Mouse (Mus musculus) adrenal gland, postnatal 14 days (tissue): ENCODE data around the gene Fkbp4. TPM values are rescaled to one million over a fixed set of nuclear protein-coding genes. Genes with fewer than 3 reads are reported as not detected.
A peak's percentile ranks its signal among the peaks of the same experiment; 100 is the strongest.

Experiments
- DNase-seq: peaks from one replicate; pipeline ENCODE4 v3.0.0; 2021; ENCODE audit warnings: mixed read lengths
- total RNA-seq: library from RNA; stranded (reverse); gene quantifications from 2 replicates; pipeline ENCODE4 v1.2.3, GENCODE M21; 2021

The Fkbp4 gene
- total RNA-seq, 1 experiment from 2014 or later, result 230 TPM

- no peak for DNase-seq
Measured at GRCm38 (mm10) chr6:128437288-128437687, 1.2 kb downstream of the Fkbp4 start.

GRCm38 (mm10) chr6:128436356-128437005, 2.0 kb downstream of the Fkbp4 start:
- DNase-seq, result no peak

GRCm38 (mm10) chr6:128435474-128435873, 3.0 kb downstream of the Fkbp4 start:
- DNase-seq, result peak; percentile 90

DNA sequence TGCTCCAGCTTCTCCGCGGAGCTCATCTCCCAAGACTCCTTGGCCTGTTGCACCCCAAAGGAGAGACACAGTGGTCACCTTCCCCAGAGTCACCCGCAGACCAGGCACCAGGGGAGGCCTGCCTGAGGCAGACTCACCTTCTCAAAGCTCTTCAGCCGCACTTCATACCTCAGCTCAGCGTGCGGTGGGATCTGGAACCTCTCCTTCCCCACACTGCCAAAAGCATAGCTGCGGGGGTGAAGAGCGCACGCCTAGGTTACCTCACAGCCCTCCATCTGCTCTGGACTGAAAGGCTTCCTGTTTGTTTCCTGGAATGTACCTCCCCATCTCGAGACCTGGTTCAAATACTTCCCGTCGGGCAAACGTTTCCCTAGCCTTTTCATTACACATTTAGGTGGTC, 4.9 kb downstream of the Fkbp4 start:
- DNase-seq, result no peak

DNA sequence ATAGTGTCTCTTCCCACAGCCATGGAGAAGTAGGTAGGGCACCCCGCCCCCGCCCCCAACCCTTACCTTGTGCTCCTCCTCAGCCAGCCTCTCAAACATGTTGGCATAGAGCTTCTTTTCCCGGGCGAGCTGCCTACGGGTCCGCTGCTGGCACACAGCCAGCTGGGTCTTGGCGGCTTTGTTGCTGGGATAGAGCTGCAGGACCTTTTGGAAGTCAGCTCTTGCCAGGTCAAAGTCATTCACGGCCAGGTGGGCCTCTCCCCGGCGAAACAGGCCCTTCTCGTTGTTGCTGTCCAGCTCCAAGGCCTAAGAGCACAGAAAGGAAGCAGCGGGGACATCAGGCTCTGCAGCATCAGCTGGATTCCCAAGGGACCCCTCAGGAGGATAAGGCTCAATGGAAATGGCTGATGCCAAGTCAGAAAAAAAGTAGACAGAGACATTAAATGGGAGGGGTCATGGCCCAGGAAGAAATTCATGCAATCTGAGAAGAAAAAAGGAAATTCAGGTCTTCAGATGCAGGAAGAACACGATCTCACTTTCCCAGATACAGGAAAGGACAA, 6.0 kb downstream of the Fkbp4 start:
- peak; percentile 13 for DNase-seq

GRCm38 (mm10) chr6:128429826-128430225, 8.7 kb downstream of the Fkbp4 start:
- no peak for DNase-seq

GRCm38 (mm10) chr6:128429300-128429699, 9.2 kb downstream of the Fkbp4 start:
- no peak for DNase-seq

DNA sequence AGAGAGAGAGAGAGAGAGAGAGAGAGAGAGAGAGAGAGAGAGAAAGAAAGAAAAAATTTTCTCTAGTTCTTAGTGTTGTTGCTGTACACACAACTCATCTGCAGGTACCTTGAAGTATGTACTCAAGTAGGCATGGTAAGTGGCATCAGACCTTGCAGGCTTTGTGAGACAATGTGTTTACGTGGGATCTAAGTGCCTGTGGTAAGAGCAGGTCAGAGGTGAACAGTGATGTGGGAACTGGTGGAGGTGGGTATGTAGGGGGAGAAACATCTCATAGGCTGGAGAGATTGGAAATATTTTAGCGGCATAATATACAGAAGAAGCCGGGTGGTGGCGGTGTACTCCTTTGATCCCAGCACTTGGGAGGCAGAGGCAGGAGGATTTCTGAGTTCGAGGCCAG, 10.9 kb downstream of the Fkbp4 start:
- no peak for DNase-seq

DNA sequence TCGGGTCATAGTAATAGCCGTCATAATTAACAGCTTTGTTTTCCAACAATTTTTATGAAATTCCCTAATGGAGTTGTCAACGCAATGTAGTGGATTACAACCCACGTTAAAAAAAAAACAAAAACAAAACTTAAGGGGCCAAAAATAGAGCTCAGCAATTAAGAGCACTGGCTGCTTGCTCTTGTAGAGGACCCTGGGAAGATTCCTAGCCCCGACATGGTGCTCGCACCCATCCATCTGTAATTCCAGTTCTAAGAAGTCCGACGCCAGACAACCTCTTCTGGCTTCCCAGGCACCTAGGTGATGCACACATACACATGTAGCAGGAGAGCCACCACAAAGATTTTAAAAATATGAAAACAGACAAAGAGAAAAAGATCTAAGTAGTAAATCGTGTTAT, 13.4 kb downstream of the Fkbp4 start:
- no peak for DNase-seq

DNA sequence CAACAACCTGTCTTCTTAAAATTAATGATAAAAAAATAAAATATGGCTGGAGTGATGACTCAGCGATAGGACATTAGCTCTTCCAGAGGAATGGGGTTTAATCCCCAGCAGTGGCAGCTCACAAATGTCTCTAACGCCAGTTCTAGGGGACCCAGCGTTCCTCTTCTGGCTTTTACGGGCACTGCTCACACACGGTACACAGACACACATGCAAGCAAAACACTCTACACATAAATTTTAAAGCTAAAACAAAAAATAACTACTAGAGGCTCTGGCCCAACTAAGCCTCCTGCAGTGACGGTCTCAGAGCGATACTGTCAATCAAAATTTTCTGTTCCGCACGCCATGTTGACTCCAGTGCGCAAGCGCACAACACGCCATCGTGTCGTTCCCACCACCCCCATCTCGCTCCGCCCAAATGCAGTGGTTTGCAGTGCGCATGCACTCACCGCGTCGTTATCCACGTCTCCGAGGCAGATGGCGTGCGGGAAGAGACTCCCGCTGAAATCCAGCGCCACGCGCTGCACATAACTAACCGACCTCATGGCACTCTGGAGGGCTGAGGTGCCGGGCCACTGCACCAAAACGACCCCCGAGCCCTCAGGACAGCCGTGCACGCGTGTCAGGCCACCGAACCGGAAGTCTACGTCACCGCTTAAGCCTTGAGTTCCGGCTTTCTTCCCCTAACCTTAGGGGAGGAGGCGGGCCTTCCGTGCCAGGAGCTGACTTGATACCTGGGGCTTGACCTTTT, 14.0 kb downstream of the Fkbp4 start, which contains the start of gene Itfg2:
Gene Itfg2, minus strand, starts transcription at position 663 of the 751 bp plus-strand sequence.
- peak; percentile 97 for DNase-seq

DNA sequence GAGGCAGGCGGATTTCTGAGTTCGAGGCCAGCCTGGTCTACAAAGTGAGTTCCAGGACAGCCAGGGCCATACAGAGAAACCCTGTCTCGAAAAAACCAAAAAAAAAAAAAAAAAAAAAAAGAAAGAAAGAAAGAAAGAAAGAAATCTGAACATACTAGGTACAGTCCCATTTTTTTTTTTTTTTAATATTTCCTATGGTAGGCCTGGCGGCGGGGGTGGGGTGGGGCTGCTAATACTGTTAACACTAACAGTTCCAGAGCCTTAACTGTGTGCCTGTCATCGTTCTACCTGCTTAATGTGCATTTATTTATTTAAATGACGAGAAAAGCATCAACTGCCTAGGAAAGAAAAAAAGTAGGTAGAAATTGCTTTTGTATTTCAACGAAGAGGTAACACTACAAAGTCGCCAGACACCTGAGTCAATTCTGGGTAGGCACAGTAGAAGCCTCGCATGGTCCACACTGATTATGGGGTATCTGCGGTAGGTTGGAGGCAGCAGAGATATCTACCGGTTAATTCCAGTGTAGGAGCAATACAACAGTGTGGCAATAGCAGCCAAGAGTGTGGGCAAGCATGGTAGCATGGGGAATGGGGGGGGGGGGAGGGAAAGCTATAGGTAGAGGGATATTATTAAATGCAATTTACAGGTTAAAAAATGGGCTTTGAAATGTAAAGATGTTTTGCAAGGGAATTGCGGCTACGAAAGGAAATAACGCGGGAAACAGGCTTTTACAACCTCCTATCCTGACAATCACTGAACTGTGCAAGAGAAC, 14.8 kb downstream of the Fkbp4 start:
- DNase-seq, result no peak

DNA sequence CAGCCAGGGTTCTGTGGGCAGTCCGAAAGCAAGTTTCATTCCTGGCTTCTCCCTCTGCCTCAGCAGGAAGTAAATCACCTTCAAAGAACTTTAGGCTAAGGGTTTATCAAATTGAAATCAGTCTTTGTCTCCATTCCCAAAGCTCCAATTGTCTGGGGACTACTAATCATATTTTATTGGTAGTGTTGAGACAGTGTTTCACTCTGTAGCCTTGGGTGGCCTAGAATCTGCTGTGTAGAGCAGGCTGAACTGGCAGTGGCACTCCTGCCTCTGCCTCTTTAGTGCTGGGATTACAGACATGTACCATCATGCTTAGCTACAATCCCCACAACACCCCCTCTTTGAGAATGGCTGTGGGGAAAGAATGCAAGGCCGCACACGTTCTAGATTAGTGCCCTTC, 17.0 kb downstream of the Fkbp4 start:
- peak; percentile 18 for DNase-seq

- DNase-seq, result peak; percentile 34
Measured at GRCm38 (mm10) chr6:128421036-128421435, 17.4 kb downstream of the Fkbp4 start.

DNA sequence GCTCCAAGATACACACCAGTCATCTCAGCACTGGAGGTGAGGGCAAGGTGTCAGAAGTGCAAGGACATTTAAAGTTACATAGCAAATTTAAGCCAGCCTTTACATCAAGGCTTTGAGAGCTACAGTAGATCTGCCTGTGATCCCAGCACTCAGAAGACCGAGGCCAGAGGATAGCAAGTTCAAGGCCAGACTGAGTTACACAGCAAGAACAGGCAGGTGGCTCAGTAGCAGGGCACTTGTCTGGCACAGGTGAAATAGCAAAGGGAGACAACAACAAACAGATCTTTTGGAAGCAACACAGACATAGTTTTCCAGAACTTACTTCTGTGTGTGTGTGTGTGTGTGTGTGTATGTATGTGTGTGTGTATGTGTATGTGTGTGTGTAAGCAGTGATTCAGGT, 20.4 kb downstream of the Fkbp4 start:
- DNase-seq, result no peak

DNA sequence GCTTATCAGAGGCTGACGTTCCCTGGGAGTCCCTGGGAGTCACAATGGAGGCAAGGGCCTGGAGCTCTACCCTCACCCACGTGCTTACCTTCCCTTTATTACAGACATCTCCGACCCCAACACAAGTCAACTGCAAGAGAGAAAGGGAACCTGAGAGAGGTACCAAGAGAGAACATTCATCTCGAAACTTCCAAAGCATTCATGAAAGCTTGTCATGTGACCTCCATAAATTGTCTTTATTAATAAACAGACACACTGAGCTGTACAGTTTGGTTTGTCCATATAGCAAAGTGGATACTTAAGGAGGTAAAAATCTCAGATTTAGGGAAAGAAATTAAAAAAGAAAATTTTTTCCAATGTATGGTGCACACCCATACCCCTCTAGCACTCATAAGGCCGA, 22.3 kb downstream of the Fkbp4 start:
- DNase-seq, result no peak

DNA sequence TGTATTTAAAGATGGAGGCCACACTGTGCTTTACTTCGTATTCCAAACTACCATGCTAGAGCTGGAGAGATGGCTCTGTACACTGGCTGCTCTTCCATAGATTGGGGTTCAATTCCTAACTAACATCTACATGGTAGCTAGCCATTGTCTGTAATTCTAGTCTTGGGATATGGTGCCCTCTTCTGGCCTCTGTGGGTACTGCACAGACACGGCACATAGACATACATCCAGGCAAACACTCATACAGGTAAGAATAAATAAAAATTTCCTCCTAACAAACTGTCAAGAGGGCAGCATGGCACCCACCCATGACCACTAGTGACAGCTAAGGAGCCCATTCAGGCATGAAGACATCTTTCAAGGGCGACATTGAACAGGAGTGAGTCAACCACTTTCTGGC, 27.4 kb downstream of the Fkbp4 start:
- DNase-seq, result peak; percentile 77

DNA sequence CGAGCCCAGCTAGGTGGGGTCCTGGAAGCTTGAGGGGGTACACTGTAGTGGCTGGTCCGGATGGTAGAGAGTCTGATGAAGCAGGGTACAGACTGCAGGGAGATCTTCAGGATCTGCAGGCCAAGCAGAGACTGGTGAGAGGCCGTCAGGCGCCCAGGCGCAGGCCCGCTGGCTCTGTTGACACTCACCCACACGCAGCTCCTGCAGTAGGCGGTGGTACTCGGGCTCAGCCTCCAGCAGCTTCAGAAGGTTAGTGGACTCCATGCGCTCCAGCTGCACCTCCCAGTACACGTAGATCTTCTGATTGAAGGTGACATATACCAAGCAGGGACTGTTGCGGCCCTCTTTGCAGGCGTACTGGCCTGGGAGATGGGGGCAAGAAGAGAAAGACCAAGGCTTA, 28.2 kb downstream of the Fkbp4 start:
- DNase-seq, result no peak

GRCm38 (mm10) chr6:128408544-128409125, 29.8 kb downstream of the Fkbp4 start:
- DNase-seq, result no peak

DNA sequence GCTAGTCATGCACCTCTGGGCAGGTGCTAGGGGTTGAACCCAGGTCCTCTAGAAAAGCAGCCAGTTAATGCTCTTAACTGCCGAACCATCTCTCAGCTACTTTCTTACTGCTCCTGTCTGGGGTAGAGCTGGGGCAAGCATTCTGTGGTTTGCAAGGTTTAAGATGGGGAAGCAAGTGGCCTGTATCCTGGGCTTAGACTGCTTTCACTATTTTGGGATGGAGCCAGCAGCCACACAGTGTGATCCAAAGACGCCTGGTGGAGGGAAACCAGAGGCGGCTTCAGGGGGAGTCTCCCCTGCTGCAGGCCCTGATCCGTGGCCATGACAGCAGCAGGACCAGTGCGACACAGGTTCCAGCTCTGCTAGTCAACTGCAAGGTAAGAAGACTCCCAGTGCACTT, 33.8 kb downstream of the Fkbp4 start:
- DNase-seq, result peak; percentile 30

- DNase-seq, result peak; percentile 61
Measured at GRCm38 (mm10) chr6:128399421-128400185, 38.9 kb downstream of the Fkbp4 start.

GRCm38 (mm10) chr6:128398996-128399395, 39.5 kb downstream of the Fkbp4 start, which contains the start of gene Nrip2:
TSS of gene Nrip2 (plus strand) at chr6:128399296.
- no peak for DNase-seq
